Mouse (Mus musculus) urinary bladder, adult 2 months (tissue): ENCODE measurements around the gene Psmd9. TPM values are rescaled to one million over a fixed set of nuclear protein-coding genes. Genes with fewer than 3 reads are reported as not detected.

Source experiments
- DNase-seq: peaks from one replicate; pipeline ENCODE4 v3.0.0; 2022; ENCODE audit warnings: low spot score
- polyA plus RNA-seq: library from polyadenylated mRNA; depleted of rRNA; stranded (reverse); fragments of >200 nt; gene quantifications from 2 replicates; pipeline ENCODE4 v1.2.3, GENCODE M21; 2012

Psmd9 gene
- polyA plus RNA-seq, 1 experiment, result 26.7 TPM

DNA sequence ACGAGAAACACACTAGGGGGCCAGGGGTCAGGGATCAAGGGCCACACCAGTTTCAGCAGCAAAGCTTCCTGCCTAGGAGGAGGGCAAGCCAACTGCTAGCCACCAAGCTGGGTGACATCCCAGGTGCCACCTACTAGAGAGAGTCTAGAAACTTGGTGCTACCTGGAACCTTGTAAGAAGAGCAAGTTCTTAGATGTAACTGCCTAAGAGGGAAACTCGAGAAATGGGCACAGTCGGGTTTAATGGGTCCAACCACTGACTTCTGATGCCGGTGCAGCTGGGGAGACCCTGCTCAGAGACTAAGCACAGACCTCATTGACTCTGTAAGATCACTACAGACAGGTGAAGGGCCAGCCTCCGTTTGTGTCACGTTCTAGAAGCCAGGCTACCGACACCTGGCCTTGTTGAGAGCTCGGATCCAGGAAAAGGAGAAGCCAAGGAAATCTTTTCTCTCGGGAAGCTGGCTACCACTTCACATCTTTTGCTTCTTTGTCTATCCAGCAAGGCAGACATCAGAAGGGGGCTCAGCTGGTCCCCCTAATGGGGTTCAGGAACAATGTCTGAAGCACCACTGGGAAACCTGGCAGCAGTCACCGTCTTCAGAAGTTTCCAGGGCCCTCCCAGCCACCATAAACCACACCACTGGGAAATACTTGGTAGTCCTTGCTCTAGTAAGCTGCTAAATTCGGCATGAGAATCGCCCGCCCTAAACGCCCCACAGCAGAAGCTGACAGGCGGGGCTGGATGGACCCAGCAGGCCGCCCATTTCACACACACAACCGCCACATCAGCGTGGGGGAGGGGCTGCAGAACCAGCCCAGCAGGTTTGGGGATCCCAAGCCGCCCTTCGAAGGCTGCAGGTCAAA, 31.9 kb upstream of the Psmd9 start:
- DNase-seq, result peak; percentile 86

DNA sequence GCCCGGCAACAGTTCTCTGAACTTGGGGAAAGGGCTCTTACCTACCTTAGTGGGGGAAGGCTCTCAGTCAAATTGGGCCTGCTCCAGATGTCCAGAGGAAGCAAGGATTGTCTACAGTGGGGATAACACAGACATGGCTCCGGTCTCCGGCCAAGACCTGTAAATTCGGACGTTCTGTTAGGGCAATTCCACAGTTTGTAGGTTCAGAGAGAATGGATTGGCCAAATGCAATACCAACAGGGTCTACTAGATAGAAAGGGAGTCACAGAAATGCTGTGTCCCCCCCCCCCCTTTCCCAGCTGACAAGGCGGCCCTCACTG, 31.3 kb upstream of the Psmd9 start:
- DNase-seq, result no peak

DNA sequence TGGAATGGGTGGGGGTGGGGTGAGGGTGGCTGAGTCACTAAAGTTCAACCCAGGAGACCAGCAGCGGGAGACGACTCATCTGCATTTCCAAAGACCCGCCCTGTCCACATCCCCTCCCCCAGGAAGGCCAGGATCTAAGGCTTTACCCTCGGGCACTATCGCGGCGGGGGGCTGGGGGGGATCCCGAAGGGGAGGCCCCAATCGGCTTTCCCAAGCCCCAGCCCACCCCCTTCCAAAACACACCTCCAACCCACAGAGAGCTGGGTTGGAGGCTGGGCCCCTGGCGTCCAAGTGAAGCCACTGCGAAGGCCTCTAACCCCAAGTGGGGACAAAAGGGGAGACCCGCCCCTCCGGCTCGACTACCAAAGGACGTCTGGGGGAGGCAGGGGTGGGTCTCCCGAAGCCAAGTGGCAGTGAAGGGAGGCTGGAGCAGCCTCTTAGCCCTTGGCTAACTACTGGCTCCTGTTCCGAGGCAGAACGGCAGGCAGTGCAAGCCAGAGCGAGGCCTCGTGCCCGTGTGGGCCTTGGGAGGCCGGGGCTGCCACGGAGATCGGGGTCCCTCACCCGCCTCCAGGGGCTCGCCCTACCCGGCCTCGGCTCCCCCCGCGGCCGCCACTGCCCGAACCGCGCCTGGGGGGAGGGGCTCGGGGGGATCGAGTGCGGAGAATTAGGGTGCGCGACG, 30.8 kb upstream of the Psmd9 start:
- DNase-seq, result peak; percentile 70

DNA sequence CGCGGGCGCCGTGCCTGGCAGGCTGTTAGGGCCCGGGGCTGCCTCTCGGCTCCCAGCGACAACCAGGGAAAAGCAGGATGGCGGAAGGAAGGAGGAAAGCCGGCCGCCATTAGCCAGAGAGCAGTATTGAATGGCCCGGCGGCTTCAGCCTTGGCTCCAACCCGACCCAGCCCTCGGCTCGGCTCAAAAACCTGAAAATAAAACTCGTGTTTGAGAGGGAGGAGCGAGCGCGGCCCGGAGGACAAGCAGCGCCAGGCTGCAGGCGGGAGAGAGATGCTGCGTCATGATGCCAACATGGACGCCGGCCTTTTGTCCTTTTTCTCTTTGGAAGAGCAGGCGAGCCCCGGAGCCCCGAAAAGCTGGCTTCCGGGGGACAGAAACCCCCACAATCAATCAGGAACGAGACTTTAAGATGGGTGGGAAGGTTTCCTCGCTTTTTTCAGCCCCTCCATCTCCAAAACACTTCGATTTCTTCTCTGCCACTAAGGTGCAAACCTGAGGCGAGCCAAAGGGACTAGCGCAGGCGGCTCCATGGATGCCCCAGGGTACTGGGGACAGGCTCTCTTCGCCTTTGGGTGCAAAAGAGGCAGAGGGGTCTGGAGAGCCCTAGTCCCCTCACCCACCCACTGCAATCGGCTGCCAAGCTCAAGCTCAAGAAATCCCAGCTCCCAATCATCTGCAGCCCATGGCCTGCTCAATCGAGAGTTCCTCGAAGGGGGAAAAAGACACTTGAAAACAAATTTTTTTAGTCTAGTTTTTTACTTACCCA, 30.1 kb upstream of the Psmd9 start:
- DNase-seq, result peak; percentile 74

DNA sequence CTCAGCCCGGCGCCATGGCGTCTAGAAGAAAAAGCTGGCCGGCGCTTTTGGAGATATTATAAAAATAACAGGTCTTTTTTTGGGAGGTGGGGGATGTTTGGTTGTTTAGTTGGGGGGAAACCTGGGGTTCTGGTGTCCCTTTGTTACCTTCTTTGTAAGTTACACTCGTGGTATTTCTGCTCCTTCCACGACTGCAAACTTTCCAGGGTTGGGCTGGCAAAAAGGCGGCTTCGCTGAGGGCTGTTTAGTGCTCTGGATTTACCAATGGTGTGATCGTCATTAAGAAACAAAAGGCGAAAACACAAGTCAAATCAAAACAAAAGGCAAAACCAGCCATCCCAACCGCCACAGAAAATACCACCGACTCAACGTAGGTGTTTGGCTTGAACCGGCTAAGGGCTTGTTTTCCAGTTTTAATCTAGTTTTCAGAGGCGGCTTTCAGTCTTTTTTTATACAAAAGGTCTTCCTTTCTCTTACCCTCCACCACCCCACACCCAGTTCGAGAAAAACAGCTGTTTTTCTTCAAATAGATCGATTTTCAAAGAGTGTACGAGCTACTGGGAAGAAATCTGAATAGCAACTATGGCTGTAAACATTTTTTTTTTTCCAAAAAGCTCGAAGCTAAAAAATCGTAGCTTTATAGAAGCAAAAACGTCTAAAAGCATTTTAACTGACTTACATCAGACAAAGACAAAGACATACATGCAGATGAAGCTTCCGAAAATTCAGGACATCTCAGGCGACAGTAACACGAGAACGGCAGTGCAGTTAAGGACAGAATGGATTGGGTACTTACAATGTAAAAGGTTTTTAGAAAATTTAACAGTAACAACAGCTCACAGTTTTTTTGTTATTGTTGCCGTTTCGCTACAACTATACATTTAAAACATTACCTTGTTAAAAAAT, 29.2 kb upstream of the Psmd9 start:
- no peak for DNase-seq

DNA sequence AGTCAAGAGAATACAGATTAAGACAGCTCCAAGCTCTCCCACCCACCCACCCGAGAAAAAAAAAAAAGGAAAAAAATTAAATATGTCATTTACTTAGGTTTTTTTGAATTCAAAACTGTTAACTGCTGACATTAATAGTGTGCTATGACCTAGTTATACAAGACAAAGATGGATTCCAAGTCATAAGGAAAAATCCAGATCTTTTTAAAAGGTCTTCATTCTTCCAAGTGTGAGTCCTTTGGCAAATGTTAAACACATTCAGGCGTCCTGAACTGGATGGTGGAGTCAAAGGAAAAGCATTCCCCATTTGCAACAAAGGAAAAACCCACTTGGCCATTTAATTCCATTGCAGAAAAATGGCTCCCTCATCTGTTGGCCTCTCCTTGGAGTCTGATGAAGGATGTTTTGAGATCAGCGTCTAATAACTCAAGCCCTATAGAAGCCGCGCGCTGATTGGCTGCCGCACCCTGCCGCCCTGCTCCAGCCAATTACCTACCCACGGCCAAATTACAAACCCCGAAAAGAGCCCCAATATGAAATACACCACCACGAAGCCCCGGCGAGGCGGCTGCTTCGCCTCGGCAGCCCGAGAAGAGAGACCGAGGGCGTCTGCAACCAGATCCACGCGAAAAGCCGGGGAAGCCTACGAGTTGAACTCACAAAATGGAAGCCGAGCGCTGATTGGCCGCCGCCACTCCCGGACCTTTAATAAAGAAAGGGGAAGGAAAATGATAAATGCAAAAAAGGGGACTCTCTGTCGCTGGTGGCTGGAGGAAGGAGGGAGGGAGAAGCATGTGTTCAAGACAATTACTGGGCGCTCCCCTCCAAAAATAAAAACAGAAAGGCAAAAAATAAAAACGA, 28.3 kb upstream of the Psmd9 start:
- DNase-seq, result peak; percentile 95

DNA sequence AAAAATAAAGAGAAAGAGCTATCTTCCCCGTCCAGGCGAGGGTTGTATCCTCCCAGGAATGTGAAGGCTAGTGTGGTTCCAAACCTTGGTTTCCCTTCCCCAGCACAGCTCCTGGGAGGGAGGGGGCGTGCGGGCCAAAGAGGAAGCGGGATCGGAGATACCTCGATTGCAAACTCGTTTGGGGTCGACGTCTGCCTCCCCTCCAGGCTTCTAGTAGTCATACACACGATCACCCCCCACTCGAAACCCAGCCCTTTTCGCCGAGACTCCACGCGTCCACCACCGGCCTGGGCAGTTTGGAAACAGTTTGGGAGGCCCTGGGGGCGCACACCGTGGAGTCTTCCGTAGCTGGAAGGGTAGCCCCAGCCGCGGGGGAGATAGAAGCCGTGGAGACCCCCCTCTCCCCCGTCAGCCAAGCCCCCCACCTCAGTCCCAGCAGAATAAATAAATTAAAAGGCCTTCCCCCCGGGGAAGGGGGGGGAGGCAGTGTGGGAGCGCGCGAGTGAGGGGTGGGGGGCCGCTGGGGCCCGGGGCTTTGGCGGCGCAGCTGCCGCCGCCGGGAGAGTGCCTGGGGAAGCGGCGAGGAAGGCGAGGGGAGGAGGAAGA, 27.6 kb upstream of the Psmd9 start:
- no peak for DNase-seq

DNA sequence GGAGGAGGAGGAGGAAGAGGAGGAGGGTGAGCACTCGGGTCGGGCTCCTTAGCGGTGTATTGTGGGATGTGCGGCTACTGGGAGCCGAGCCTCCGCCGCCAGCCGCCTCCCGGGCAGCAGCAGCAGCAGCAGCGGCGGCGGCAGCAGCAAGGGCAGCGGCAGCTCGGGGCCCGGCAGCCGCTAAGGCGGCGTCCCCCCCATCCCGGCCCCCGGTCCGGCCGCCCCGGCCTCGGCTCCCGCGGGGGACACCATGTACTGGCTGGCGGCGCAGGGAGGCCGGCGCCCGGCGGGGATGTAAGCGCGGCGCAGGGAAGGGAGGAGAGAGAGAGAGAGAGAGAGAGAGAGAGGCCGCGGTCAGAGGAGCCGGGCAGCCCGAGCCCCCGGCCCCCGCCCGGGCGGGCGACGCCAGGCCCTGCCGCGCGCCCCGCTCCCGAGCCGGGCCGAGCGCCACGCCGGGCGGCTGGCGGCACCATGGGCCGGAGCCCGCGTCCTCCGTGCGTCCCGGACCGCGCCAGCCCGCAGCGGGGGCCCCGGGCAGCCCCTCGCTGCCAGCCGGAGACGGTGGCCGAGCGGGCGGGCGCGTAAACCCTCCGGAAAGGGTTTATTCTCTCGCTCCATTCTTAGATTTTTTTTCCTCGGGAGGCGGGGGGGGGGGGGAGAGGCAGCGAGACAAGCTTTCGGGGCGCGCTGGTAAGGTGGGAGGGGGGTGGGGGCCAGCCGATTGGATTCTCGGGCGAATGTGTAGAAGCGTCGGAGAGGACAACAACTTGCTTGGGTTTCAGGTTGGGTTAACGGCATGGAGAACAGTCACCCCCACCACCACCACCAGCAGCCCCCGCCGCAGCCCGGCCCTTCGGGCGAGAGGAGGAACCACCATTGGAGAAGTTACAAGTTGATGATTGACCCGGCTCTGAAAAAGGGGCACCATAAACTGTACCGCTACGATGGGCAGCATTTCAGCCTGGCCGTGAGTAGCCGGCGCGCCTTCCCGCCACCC, 26.8 kb upstream of the Psmd9 start, which contains the start of gene Setd1b:
TSS of gene Setd1b (plus strand) at position 33 of the 997 bp plus-strand sequence.
- no peak for DNase-seq

DNA sequence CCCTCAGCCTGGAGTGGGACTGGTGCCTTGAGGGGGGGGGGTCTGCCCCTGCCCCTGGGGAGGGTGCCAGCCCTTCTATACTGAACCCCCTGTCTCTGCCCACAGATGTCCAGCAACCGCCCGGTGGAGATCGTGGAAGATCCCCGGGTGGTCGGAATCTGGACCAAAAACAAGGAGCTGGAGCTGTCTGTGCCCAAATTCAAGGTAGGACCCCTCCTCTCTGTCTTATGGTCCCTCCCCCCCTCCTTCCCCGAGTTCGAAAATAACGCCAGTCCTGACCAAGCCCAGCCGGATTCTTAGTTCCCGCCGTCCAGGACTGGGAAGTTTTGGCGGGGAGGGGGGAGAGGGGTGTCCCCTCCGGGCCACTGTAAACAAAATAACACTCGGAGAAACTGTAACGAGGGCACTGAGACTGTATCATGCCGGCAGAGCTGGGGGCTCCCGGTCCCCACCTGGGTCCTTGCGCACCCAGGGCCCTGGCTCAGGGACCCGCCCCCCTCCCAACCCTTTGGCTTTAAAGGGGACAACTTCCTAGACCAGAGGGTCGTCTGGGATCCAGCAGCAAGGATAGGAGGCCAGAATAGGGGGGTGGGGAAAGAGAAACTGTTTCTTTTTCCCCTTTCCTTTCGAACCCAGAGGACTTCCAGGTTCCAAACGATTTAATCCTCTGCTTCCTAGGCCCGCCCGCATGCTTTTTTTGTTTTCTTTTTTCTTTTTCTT, 25.8 kb upstream of the Psmd9 start:
- DNase-seq, result no peak

DNA sequence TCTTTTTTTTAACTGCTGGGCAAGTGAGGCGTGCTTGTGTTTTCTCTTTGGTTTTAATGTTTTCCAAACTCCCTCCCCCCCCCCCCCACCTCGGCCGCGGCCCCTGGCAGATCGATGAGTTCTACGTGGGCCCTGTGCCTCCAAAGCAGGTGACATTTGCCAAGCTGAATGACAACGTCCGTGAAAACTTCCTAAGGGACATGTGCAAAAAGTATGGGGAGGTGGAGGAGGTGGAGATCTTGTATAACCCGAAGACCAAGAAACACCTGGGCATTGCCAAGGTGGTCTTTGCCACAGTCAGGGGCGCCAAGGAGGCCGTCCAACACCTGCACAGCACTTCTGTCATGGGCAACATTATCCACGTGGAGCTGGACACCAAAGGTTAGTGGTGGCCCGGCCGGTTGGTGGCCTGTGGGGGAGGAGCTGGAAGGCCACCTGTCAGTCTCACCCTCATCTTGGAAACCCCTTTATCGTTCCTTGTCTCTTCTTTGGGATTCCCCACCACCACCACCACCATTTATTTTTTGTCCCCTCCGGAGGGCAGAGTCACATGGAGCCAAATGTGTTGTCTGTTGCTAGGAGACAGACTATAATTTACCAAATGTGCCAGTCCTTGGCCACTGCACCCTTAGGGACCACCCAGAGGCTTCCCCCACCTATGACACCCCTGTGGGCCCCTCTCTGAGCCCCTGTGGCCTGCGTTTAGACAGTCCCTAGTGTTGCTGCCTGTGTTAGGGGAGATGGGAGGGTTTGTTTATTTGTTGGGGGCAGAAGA, 25.1 kb upstream of the Psmd9 start:
- DNase-seq, result peak; percentile 23

DNA sequence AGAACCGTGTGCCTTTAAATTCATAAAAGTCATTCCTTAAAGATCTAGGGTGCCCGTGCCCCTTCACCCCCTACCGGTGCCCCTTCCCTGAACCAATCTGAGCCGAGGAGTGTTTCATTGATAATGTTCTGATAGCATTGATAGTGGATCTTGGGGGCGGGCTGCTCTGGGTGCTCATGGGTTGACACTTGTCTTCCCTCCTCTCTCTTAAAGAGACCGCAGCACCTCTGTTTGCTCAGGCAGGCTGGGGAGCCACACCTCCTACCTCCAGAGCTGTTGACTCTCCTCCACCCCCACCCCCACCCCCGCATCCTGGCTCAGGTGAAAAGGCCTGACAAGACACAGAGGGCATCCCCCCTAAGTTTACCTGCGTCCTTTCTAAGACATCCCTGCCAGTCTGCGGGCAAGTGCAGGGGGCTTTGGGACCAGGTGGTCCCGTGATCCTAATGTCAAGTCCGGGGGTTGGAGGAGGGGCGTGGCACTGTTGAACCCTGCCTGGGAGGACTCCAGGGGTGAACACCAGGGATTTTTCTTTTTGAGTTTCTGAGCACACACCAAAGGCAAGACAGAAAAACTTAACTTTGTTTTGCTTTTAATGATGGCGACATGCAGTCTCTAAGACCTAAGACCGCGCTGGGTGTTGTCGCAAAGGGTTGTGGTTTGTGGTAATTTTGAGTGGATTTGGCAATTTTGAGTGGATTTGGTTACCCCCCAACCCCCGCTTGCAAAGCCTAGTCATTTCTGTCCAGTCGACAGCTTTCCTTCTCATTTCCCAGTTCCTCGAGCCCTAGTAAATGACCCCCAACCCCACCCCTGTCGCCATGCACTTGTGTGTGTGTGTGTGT, 24.2 kb upstream of the Psmd9 start:
- peak; percentile 20 for DNase-seq

DNA sequence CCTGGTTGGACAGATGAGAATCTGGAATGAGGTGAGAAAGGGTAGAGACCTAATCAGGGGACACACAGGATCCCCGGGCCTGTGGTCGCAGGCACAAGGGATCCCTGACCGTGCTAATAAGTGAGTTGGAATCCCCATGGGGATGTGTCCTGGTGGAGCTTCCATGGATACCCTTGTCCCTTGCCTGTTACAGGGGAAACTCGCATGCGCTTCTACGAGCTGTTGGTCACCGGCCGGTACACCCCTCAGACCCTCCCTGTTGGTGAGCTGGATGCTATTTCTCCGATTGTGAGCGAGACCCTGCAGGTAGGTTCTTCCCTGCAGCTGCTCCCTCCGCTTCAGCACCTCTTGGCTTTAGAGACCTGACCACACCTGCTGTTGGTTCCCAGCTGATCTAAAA, 22.9 kb upstream of the Psmd9 start:
- DNase-seq, result peak; percentile 18

DNA sequence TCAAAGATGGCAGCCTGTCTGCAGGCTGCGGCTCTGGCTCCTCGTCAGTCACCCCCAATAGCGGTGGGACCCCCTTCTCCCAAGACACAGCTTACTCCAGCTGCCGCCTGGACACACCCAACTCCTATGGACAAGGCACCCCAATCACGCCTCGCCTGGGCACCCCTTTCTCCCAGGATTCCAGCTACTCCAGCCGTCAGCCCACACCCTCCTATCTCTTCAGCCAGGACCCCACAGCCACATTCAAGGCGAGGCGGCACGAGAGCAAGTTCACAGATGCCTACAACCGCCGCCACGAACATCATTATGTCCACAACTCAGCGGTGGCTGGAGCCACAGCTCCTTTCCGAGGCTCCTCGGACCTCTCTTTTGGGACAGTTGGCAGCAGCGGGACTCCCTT, 21.6 kb upstream of the Psmd9 start:
- DNase-seq, result peak; percentile 19

DNA sequence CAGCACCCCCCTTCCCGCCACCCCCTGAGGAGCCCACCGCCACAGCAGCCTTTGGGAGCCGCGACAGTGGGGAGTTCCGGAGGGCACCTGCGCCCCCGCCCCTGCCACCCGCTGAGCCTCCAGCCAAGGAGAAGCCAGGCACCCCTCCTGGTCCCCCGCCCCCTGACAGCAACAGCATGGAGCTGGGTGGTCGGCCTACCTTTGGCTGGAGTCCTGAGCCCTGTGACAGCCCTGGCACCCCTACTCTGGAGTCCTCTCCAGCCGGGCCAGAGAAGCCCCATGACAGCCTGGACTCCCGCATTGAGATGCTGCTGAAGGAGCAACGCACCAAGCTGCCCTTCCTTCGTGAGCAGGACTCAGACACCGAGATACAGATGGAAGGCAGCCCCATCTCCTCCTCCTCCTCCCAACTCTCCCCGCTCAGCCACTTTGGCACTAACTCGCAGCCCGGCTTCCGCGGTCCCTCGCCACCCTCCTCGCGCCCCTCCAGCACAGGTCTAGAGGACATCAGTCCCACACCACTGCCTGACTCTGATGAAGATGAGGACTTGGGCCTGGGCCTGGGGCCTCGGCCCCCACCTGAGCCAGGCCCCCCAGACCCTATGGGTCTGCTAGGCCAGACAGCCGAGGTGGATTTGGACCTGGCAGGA, 21.0 kb upstream of the Psmd9 start:
- DNase-seq, result peak; percentile 23

DNA sequence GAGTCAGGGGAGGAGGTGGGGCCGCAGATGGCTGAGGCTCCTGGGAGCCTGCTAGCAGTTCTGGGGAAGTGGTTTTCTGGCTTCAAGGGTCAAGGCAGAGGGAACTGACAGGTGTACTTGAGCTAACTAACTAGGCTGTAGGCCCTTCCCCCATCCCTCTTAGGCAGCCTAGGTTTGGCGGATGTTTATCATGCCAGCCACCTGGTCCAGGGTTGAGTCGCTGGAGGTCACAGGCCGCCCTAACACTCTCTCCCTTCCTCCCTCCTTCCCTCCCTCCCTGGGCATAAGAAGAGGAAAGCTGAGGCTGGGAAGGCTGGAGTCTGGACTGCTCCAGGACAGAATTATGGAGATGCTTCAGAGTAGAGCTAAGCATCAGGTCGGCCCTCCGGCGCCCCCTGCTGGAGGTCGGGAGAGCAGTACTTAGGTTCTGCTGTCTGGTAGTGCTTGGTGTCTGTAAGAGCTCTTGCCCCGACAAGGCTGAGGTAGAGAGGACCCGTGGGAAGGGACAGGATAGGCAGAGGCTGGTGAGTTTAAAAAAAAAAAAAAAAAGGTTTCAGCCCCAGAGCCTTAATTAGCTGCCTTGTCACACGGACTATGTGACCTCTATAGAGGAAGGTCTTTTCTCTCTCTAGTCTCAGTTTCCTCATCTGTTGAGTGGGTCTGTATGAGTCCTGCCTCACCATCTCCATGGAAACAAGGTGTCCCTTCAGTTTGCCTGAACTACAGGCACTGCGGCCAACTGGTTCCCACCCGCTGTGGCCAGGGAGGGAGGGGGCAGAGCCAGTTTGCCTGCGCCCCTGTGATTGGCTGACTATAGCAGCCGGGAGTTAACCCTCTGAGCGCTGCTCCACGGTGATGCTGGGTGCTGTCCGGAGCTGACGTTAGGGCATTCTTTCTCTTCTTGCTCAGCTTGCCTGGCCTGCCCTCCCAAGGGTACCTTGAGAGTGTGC, 19.5 kb upstream of the Psmd9 start:
- DNase-seq, result peak; percentile 87
